Mouse (Mus musculus) thymus, postnatal 14 days (tissue): ENCODE data around the gene Cfdp1.
A peak's percentile ranks its signal among the peaks of the same experiment; 100 is the strongest.

Experiments used
- DNase-seq: peaks from one replicate; pipeline ENCODE4 v3.0.0; 2021

Gene Cfdp1

DNA sequence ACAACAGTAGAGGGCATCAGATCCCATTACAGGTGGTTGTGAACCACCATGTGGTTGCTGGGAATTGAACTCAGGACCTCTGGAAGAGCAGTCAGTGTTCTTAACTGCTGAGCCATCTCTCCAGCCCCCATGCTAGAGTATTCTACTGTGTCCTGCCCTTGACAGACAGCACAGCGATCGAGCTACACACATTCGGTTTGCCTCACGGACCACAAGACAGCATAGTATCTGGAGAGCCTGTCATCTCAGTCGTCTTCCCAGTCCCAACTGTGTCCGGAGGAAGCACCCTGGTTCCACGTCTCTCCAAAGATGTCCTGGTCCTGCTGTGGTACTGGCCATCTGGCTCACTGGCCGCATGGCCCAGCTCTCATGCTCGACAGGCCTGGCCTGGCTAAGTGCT, 89.0 kb downstream of the Cfdp1 start:
- no peak for DNase-seq

DNA sequence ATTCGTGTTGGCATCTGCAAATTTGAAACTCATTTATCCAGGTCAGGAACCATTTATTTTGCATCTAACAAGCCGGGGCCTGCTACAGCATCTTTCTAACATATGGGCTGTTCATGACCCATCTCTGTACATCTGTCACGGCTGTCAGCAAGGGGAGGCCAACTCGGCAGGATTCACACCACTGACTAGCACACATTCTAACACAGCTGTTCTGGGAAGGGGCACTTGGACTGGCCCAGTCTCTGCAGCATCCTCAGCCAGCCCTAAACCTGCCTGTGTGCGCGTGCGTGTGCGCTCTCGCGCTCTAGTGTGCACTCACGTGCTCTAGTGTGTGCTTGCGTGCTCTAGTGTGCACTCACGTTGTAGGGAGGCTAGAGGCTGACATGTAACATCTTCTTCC, 93.4 kb downstream of the Cfdp1 start:
- DNase-seq: no peak

DNA sequence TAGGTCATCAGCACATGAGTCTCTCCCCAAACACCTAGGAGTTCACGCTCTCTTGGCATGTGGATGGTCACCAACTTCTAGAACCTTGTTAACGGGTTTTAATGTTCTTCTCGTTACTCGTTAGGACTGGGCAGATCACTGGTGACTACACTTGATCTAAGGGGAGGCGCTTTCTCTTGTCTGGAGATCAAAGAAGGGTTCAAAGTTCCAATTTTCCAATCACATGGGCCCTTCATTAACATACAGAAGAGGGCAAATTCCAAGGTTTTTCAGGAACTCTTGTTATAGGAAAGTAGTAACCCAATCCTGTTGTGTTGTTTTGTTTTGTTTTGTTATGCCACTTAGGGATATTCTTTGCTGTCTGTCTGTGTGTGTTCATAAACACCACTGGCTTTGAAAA, 95.3 kb downstream of the Cfdp1 start:
- no peak for DNase-seq

DNA sequence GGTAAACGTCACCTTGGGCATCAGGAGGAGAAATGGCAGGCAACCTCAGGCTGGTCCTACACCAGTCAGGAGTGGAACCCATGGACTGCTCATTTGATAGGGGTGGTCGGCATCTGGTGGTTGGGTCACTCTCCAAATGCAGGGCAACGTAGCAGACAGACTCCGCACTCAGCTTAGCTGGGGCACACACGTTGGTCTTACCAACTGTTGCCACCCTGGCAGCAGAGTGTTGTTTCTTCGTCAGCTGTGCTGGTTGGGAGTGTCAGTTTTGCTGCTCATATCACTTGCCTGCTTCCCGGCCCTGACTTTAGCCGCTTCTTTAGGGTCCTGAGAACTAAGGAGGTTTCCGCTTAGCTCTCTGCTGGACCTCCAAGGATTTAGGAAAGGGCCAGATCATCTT, 96.5 kb downstream of the Cfdp1 start:
- DNase-seq: no peak

DNA sequence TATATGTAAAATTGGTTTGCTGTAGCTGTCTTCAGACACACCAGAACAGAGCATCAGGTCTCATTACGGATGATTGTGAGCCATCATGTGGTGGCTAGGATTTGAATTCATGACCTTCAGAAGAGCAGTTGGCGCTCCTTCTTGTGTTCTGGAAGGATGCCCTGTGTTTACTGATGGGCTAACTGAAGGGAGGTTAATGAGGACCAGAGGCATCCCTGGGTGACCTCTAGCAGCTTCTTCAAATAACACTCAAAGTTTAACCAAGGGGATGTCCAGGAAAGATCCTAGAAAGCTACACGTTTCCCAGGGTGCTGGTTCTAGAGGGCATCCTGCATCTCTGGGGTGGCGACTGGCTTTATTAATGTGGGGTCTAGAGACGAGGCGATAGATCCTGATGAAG, 99.4 kb downstream of the Cfdp1 start:
- no peak for DNase-seq

DNA sequence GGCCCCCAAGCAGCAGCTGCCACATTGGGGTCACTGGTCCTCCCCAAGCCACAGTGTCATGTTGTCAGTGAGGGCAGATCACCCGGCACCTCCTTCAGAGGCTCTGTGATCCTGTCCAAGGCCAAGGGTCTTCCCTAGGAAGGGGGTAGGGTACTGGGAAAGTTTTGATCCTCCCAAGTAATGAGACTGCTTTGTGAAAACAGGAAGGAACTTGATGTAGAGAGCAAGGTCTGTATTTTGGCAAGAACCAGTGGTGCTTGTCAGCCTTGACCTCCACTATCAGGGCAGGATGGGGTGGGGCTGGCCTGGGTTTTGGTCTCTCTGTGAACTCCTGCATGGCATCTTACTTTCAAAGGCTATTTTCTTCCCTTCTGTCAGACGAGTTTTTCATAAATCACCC, 100.0 kb downstream of the Cfdp1 start:
- DNase-seq: no peak

DNA sequence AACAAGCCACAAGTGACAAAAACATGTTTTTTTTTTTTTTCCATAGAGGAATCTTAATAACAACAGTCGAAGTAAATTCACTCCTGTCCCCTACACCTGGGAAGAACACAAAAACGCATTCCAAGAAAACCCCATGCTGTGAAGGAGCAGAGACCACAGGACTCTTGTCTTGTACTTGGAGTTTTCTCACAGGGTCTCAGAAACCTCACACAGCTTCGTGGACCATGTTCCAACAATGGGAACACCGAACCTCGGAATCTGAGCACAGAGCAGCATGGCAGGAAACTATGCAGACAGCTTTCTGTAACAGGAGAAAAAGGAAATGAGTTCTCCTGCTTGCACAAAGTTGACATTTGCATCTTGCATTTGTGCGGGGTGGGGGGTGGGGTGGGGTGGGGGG, 105.3 kb downstream of the Cfdp1 start:
- no peak for DNase-seq

DNA sequence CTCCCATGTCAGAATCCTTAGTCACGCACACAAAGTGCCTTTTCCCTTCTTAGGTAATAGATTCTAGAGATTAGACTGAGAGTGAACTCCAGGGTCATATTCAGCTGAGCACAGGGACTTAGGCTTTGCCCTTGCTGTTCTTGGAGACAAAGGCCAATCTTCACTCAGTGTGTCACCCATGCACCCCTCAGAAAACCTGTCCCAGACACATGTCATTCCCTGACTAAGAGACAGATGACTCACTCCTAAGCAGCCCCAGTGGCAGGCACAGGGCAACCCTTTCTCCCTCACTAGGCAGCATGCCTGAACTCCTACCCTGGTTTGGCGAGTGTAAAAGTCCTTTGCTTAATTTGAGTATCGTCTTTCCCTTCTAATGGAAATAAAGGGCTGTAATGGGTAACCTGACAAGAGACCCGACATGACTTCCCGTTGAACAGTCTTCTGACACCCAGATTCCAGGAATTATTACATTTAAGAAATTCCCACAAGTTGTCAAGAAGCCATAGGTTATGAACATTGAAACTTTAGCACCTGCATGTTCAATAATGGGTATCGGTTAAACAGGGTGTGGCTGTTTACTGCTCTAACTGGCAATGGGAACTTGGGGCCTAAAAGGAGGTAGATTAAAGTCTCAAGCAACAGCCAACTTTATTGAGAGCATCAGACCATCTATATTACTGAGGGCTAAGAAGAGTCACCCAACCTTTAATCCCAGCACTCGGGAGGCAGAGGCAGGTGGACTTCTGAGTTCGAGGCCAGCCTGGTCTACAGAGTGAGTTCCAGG, 106.0 kb downstream of the Cfdp1 start:
- no peak for DNase-seq

DNA sequence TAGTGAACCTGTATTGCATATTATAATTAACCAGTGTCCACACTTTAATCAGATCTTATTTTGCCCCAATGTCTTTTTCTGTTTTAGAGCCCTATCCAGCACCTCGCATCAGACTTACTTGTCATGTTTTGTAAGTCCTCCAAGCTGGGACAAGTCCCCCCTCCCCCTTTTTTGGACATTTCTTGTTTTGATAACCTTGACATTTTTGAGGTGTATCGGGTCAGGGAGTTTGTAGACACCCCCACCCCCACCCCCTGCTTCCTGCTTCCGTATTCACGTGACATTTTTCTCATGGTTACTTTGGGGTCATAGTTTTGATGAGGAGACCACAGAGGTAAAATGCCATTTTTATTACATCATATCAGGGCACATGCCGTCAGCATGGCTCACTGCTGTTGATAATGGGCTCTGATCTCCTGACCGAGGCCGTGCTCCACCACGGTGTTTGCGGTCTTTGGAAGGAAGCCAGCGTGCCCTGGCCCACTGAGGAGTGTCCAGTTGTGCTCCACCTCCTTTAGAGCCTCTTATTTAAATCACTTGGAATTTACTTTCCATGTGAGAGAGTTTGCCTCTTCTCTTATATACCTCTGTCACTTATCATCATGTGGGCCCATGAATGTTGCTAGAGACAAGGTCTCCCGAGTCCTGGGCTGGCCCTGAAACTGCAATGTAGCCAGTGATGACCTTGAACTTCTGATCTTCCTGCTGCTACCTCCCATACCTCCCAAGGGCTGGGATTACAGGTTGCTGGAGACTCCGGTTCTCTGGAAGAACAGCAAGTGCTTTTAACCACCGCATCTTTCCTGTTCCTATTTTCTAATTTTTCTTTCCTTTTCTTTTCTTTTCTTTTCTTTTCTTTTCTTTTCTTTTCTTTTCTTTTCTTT, 107.3 kb downstream of the Cfdp1 start:
- DNase-seq: no peak

DNA sequence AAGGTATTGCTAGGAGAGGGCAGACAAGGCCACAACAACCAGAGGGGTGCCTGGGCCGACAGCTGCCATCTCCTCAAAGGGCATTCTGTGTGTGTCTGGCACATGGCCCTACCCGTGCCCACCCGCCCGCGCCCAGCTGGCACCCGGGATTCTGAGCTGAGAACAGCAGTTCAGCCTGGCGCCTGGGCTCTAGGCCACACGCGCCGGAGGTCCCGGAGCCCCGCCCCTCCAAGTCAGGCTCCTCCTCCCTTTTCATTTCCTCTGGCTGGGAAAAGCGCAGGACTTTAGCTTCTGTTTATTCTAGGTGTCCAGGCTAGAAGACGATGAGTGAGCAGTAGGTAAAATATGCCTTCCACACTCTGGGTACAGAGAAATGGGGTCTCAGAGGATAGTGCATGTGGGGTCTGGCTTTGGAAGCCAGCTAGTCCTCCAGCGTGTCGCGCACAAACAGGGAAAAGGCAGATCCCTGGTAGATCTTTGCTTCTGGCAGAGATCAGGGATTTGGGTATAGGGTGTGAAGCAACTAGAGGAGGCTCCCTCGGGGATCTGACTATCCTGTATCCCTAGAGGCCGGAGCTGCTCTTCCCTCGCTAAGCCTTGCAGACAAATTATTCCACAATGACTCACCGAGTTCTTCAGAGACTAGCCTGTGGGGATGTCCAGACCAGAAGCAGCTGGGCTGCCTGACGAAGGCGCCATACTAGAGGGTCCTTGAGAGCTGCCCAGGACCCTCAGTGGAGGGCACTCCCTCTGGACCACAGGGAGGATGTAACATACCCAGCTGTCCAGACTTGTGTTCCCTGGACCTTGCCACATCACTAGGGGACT, 108.3 kb downstream of the Cfdp1 start:
- peak; percentile 22 for DNase-seq

DNA sequence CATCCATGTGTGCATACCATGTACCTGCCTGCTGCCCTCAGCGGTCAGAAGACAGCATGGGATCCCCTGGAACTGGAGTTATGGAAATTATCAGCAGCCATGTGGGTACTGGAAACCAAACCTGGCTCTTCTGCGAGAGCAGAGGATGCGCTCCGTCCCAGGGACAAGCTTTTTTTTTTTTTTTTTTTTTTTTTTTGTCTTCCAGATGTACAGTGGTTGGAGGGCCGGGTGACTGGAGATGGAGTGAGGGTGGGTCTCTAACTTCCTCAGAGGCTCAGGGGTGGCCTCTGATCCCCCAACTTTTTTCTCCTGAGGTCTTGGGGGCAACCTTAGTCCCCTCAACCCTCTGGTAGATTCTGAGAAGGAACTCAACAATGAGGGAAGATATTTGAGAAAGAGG, 109.0 kb downstream of the Cfdp1 start:
- DNase-seq: no peak

DNA sequence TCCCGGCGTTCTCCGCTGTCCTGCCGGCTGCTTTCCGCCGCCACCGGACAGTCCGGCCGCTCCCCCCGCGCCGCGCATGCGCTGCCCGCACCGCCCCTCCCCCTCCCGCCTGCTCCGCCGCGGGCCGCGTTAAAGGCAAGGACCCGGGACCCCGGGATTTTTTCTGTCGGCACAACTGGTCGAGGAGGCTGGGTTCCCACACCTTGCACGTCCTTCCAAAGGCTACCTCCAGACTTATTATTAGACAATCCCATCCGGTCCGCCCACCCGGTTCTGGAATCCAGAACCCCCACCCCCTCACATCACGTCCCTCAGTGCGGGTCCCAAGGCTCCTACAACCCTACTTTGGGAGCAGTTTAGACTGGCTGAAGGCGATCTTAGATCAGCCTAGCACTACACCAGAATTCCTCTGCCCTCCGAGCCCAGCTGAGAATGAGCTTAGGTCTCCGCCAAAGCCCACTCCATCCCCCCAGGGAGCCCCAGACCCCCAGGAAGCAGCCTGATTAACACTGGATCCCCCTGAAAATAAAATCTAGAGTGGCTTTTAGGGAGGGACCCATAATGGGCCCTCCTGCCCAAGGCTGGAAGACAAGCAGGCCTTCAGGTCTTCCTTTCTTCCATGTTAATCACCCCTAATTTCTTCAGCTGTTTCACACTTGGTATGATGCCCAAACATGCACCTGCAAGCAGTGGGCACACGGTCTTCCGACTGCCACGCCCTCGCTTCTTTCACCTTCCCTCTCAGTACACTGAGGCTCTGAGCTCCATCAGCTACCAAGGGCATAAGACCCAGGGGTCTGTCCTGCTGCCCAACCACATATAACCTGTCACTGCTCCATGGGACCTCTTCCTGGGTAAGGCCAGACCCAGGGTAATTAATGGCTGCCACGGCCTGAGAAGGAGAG, 110.0 kb downstream of the Cfdp1 start, which contains the start of gene Bcar1:
Gene Bcar1, minus strand, starts transcription at position 18 of the 905 bp plus-strand sequence.
- no peak for DNase-seq

DNA sequence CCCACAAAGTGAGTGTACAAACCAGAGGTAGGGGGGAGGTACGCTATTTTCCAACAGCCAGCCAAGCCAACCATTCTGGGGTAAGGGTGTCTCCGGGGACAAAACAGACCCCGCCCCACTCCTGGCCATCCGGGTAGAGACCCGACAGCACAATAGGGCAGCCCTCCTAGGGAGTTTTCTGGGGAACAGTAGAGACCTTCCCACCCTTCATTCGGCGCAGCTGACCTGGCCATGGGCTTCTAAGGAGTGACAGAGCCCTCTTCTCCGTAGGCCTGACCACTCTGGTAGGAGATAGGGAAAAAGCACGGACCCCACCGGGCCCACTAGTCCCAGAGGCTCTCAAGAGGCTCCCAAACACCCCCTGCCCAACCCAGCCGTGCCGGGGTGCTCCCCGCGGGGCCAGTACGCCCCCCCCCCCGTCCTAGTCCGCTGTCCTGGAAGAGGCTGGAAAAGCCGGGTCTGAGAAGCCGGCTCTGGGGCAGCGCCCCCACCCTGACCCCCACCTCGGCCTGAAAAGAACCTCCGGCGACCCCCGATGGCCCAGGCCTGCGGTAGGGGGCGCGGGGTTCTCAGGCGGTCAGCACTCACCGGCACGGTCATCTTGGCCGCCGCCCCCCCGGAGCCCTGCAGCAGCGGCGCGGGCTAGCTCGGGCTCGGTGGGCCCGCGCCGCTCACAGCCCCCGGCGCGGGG, 110.8 kb downstream of the Cfdp1 start:
- no peak for DNase-seq

DNA sequence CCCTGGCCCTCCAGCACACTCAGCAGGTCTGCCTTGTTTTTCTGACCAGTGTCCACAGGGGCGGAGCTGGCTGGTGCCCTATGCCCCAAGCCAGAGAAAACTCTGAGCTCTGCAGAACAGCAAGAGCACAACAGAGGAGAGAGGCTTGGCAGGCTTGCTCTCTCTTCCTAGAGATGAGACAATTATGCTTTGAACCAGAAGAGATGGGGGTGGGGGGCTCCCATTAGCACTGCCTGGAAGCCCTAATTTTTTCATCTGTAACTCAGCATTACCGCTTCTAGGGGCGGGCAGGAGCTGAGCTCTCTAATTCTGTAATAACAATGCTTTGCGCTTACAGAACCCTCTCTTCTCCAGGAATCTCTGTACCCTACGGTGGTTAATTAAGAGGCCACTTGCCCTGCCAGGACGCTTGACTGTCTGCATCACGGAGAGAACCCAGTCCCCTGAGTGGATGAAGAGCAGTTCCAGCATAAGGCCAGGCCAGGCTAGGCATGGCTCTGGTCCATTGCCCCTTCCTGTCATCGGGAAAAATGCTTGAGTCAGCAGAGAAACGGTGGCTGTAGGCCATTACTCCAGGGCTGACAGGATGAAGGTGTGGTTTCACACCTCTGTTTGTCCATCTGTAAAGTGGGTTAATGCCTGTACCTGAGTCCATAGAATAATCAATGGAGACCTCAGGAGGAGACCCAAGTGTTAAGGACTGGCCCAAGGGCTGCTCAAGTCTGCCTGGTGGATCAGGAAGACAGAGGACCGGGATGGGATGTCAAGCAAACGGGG, 111.6 kb downstream of the Cfdp1 start:
- no peak for DNase-seq

DNA sequence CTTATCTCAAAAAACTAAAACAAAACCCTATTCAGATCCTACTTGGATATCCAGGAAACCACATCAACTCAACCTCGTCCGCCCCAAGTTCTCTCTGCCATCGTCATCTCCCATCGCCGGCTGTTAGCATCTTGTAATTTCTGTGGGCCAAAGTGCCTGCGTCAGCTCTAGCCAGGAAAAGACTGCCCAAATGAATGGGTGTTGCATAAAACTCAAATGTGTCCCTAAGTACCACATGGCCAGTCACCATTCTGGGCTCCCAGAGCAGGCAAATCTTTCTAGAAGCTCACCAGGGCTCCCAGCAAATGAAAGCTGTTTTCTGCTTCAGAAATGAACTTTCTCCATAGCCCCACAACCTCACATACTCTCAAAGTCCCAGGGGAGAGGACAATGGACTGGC, 112.5 kb downstream of the Cfdp1 start:
- no peak for DNase-seq

DNA sequence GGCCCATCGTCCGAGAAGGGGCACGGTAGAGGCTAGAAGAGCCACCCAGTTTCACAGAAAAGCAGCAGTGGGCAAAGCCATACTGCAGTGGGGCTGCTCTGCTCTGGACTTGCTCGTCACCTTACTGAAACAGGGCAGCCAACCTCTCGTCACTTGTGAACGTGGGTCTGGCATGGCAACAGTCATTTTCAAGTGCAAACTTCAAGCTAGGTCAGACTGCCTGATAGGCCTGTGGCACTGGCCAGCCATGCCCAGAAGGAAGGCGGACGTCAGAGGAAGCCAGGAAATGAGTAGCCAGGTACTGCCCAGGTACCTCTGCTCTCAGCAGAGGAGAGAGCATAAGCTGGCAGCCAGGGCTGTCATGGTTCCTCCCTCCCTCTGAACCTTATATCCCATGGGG, 113.1 kb downstream of the Cfdp1 start:
- DNase-seq: no peak

DNA sequence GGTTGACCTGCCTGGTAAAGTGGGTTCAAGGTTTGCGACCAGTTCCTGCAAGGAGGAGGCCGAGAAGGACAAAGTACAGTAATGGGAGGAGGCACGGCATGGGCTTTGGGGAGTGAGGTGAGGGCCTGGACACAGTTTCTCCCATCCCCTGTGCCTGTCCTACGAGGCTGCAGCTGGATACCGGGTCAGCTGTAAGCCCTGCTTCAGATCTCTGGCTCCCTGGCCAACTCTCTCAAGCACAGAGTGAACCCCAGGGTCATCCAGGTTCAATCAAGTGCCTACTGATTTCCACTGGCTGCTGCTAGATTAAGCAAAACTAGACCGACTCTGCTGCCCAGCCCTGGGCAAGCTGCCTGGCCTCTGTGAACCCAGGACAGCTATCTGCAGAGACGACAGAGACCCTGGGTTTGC, 113.8 kb downstream of the Cfdp1 start:
- DNase-seq: no peak

DNA sequence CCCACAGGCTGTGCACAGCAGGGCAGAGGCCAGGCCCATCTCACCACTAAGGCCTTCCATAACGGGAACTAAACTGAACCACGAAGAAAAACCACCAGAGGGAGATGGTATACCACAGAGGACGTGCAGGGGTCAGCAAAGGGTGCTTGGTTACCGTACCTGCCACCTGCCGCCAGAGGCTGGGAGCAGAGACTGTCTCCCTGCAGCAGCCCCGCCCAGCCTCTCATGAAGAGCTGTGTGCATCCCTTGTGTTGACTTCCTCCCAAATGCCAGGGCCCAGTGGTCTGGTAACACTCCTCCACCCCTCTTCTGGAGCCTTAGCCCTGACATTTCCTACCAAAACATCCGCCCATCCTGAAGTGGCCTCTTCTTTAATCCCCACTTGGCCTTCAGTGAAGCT, 114.5 kb downstream of the Cfdp1 start:
- DNase-seq: no peak

DNA sequence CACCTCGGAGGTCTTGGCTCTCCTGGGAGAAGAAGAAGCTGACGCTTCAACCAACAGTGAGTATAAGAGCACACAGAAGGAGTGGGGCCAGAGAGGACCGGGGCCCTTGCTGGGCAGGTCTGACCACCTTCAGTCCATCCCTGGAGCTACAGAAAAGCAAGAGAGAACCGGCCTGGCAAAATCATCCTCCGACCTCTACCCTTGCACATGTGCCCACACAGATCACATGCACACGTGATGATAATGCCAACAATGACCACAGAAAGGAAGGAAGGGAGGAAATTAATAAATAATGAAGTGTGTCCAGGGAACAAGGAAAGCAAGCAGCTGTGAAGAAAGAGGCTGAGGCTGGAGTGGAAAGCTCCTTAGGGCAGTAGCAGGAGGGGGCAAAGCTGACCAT, 115.2 kb downstream of the Cfdp1 start:
- DNase-seq: no peak

DNA sequence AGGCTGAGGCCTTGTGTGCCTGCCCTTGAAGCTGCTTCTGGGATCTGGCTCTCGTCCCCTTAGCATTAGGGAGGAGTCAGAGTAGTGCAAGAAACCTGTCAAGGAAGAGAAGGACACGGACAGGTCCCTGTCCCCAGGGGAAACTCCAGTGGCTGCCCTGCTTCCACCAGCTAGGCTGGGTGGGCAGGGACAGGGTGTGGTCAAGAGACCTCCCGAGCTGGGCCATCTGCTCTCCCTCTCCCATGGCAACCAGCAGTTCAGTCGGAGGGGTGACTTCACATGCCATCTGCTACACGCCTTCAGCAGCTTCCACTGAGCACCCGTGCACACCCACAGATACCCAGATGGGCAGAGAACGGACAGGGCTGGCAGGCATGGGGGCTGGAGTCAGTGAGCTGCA, 117.8 kb downstream of the Cfdp1 start:
- no peak for DNase-seq

DNA sequence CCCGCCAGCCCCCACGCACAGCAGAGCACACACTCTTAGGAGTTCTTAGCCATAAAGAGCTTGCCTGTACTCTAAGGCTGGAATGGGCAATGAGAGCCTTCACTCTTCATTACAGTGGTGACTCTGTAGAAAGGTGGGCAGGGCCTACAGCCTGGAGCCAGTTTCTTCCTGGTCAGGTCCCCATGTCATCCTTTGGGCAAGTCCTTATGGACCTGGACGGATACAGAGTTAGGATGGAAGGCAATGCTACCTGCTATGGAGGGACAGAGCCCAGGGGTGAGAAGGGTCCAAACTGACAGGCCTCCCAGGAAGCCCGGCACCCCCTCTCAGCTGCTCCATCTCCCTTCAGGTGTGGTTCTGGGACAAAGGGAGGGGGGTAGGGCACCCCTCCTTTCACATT, 118.3 kb downstream of the Cfdp1 start:
- DNase-seq: no peak
